Mouse (Mus musculus): ENCODE measurements around the gene Erc2.

The Erc2 gene

GRCm38 (mm10) chr14:28099084-28099483, 476.9 kb downstream of the Erc2 start:
- Histone ChIP-seq H3K36me3 (ENCODE audit: control insufficient read depth, insufficient read depth, low read length, poor library complexity, severe bottlenecking) (no peaks in the 10 kb centered on the region), H3K27me3 (ENCODE audit: control insufficient read depth, insufficient read depth, low read length, poor library complexity, severe bottlenecking) (no peaks in the 10 kb centered on the region; the same call in 1 of the 2 replicates)
- no peak for DNase-seq (ENCODE audit: low read depth, low spot score)

DNA sequence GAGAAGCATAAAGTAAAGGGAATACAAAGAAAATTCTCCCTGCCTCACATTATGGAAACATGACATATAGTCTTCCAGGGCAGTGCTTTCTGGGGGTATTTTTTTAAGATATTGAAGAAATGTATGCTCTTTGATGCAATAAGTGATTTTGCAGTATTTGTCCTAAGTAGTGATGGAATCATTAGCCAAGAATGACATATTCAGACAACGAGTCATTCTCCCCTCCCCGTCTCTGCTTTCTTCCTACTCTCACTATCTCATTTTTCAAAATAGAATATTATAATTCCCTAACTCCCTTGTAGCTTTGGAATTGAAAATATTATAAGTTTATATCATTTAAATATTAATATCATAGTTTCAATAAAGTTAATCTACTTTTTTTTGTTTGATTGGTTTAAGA, 490.9 kb downstream of the Erc2 start:
- no peak for DNase-seq (ENCODE audit: low read depth, low spot score)
- Histone ChIP-seq H3K36me3 (ENCODE audit: control insufficient read depth, insufficient read depth, low read length, poor library complexity, severe bottlenecking) (no peaks in the 10 kb centered on the region), H3K27me3 (ENCODE audit: control insufficient read depth, insufficient read depth, low read length, poor library complexity, severe bottlenecking) (no peaks in the 10 kb centered on the region)

DNA sequence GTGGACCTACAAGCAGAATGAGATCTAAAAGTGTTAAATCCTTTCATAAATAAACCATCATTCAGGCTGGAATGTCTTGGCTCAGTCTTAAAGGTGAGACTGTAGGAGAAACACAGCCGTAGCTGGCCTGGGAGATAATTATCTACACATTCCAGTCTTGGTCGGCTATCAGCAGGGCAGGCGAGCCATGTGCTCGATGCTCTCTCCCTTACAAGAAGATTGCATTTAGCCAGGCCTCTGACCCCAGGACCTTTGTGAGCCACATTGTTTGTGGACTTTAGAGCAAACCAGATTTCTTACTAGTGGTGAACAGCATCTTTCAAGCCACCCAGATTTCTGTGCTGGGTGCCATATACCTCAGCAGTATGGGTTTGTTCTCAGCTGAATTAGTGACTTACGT, 498.6 kb downstream of the Erc2 start:
- no peak for DNase-seq (ENCODE audit: low read depth, low spot score)
- no peaks in the 10 kb centered on the region for H3K36me3 ChIP-seq (ENCODE audit: control insufficient read depth, insufficient read depth, low read length, poor library complexity, severe bottlenecking)
- H3K27me3 ChIP-seq (ENCODE audit: control insufficient read depth, insufficient read depth, low read length, poor library complexity, severe bottlenecking) = no peaks in the 10 kb centered on the region

DNA sequence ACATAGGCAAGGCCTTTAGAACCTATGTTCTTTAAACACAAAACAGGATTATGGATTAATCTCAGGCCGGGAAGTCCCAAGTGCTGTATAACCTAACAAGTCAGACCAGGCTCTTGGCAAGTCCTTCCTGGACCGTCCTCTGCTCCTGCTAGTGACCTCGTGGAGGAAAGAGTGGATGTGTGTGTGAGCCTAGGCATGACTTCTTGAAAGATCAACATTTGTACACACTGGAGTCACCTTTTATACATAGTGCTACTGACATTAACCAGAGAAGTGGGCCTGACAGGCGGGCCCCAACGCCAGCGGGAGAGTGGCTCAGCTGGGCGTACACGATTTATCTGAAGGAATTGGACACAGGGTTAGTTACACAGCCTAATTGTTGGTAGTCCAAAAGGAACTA, 504.6 kb downstream of the Erc2 start:
- Histone ChIP-seq H3K27me3 (ENCODE audit: control insufficient read depth, insufficient read depth, low read length, poor library complexity, severe bottlenecking) (no peaks in the 10 kb centered on the region), H3K36me3 (ENCODE audit: control insufficient read depth, insufficient read depth, low read length, poor library complexity, severe bottlenecking) (no peaks in the 10 kb centered on the region)
- DNase-seq (ENCODE audit: low read depth, low spot score) = no peak

GRCm38 (mm10) chr14:28128999-28129398, 506.8 kb downstream of the Erc2 start:
- Histone ChIP-seq H3K36me3 (ENCODE audit: control insufficient read depth, insufficient read depth, low read length, poor library complexity, severe bottlenecking) (no peaks in the 10 kb centered on the region), H3K27me3 (ENCODE audit: control insufficient read depth, insufficient read depth, low read length, poor library complexity, severe bottlenecking) (no peaks in the 10 kb centered on the region)
- no peak for DNase-seq (ENCODE audit: low read depth, low spot score)

DNA sequence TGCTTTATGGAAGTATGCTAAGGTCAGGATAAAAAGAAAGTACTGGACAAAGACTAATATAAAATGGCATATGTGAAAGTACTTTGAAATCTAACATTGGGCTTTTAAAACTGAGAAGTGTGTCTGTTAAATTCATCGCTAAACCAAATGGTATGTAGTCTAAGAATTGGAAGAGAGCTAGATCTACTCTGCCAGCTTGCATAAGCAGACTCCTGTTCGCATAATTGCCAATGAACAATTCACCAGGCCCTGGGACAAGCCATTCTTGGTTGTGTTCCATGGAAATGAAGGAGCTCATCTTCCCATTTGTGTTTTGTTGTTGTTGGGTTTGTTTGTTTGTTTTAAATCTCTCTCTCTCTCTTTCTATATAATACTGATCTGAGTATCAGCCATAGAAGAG, 521.8 kb downstream of the Erc2 start:
- no peak for DNase-seq (ENCODE audit: low read depth, low spot score)
- H3K36me3 ChIP-seq (ENCODE audit: control insufficient read depth, insufficient read depth, low read length, poor library complexity, severe bottlenecking) = no peaks in the 10 kb centered on the region
- no peaks in the 10 kb centered on the region; the same call in 1 of the 2 replicates for H3K27me3 ChIP-seq (ENCODE audit: control insufficient read depth, insufficient read depth, low read length, poor library complexity, severe bottlenecking)

- H3K27me3 ChIP-seq (ENCODE audit: control insufficient read depth, insufficient read depth, low read length, poor library complexity, severe bottlenecking) = no peaks in the 10 kb centered on the region; the same call in 1 of the 2 replicates
- H3K36me3 ChIP-seq (ENCODE audit: control insufficient read depth, insufficient read depth, low read length, poor library complexity, severe bottlenecking) = no peaks in the 10 kb centered on the region
- no peak for DNase-seq (ENCODE audit: low read depth, low spot score)
These were observed 525.0 kb downstream of the Erc2 start for GRCm38 (mm10) chr14:28147201-28147600.

DNA sequence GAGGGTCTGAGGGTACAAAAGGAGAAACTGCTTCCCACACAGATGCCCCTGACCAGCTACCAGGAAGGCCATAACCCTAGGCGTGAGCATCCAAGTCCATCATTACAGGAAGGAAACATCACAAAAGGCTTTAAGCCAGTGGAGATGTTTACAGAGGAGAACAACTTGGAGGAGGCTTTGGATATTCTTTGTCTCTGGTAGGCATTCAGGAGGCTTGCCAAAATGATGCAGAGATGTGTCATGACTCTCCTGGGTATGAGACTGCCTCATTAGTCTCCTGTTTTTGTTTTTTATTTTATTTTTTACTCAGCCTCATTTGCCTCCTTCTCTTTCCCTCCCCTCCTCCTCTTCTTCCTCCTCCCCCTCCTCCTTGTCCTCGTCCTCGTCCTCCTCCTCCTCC, 528.7 kb downstream of the Erc2 start:
- no peak for DNase-seq (ENCODE audit: low read depth, low spot score)
- Histone ChIP-seq H3K27me3 (ENCODE audit: control insufficient read depth, insufficient read depth, low read length, poor library complexity, severe bottlenecking) (no peaks in the 10 kb centered on the region), H3K36me3 (ENCODE audit: control insufficient read depth, insufficient read depth, low read length, poor library complexity, severe bottlenecking) (no peaks in the 10 kb centered on the region)

DNA sequence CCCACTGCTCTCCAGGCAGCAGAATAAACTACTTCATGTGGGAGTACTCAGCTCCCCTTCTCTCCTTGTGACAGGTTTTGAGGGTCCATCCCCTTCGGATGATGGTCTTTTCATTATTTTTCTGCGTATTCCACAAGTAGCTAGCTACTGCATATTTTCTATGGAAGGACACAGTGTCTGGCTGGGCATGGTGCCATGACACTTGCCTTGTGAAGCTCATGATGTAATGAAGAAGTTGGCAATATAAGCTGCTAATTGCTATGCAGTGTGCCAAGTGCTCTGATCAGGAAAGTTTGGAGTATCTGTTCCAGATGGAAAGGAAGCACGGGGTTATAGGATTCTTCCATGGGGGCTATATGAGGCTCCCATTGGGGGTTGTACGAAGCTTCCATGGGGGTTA, 533.5 kb downstream of the Erc2 start:
- DNase-seq (ENCODE audit: low read depth, low spot score) = no peak
- Histone ChIP-seq H3K36me3 (ENCODE audit: control insufficient read depth, insufficient read depth, low read length, poor library complexity, severe bottlenecking) (no peaks in the 10 kb centered on the region), H3K27me3 (ENCODE audit: control insufficient read depth, insufficient read depth, low read length, poor library complexity, severe bottlenecking) (no peaks in the 10 kb centered on the region)

- DNase-seq (ENCODE audit: low read depth, low spot score) = no peak
- Histone ChIP-seq H3K27me3 (ENCODE audit: control insufficient read depth, insufficient read depth, low read length, poor library complexity, severe bottlenecking) (no peaks in the 10 kb centered on the region), H3K36me3 (ENCODE audit: control insufficient read depth, insufficient read depth, low read length, poor library complexity, severe bottlenecking) (no peaks in the 10 kb centered on the region)
These were observed 538.6 kb downstream of the Erc2 start for GRCm38 (mm10) chr14:28160852-28161251.

DNA sequence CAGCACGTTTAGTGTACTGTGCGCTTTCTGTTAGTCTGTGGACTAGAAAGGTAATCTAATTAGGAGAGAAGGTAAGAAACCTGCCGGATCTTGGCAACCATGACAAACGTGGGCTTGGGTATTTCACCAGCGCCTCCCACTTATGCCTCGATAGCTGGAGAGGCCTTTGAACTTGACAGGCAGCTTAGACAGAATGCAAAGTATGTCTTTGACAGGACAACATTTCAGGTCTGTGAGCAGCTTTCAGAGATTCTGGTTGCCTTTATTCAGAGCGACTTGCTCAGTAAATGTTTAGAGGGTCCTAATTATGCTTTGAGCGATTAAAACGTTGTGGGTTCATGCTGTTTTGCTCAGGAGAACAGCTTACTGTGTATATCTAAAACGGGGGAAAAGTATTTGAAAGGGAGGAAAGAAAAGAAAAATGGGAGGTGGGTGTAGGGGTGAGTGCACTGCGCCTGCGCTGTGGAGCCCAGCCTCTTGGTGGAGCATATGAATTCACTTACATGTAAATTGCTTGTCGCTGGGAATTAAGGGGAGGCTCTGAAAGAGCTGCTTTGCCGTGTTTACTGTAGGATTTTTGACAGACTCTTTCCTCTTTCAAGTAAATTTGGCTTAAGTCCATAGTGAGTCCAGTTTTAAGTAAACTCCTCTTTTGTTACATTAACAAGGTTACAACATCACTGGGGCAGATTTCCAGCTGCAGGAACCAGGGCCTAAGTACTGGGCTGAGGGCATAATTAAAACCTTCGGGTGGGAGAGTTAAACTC, 542.6 kb downstream of the Erc2 start:
- DNase-seq (ENCODE audit: low read depth, low spot score) = no peak
- Histone ChIP-seq H3K36me3 (ENCODE audit: control insufficient read depth, insufficient read depth, low read length, poor library complexity, severe bottlenecking) (no peaks in the 10 kb centered on the region), H3K27me3 (ENCODE audit: control insufficient read depth, insufficient read depth, low read length, poor library complexity, severe bottlenecking) (no peaks in the 10 kb centered on the region)

GRCm38 (mm10) chr14:28165621-28166211, 543.5 kb downstream of the Erc2 start:
- Histone ChIP-seq H3K27me3 (ENCODE audit: control insufficient read depth, insufficient read depth, low read length, poor library complexity, severe bottlenecking) (no peaks in the 10 kb centered on the region), H3K36me3 (ENCODE audit: control insufficient read depth, insufficient read depth, low read length, poor library complexity, severe bottlenecking) (no peaks in the 10 kb centered on the region)
- no peak for DNase-seq (ENCODE audit: low read depth, low spot score)

GRCm38 (mm10) chr14:28170711-28171110, 548.5 kb downstream of the Erc2 start:
- no peak for DNase-seq (ENCODE audit: low read depth, low spot score)
- Histone ChIP-seq H3K36me3 (ENCODE audit: control insufficient read depth, insufficient read depth, low read length, poor library complexity, severe bottlenecking) (no peaks in the 10 kb centered on the region), H3K27me3 (ENCODE audit: control insufficient read depth, insufficient read depth, low read length, poor library complexity, severe bottlenecking) (no peaks in the 10 kb centered on the region)

GRCm38 (mm10) chr14:28171364-28171763, 549.1 kb downstream of the Erc2 start:
- no peak for DNase-seq (ENCODE audit: low read depth, low spot score)
- Histone ChIP-seq H3K27me3 (ENCODE audit: control insufficient read depth, insufficient read depth, low read length, poor library complexity, severe bottlenecking) (no peaks in the 10 kb centered on the region), H3K36me3 (ENCODE audit: control insufficient read depth, insufficient read depth, low read length, poor library complexity, severe bottlenecking) (no peaks in the 10 kb centered on the region)

DNA sequence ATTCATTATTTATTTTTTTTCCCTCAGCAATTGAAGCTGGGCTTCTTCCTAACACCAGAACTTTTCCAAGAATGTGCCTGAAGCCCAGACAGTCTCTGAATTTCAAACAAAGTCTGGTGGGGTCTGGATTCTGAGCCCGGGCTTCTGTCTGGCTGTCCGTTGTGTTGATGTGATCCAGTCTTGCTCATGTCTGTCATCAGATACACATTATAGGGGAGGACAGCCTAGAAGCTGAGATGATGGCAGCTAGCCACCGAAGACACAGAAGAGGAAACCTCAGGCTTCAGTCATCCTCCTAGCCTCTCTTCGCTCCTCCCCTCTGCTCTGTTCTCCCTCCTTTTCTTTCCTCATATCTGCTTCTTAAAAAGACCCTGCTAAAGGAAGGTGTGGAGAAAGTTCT, 551.5 kb downstream of the Erc2 start:
- no peaks in the 10 kb centered on the region for H3K27me3 ChIP-seq (ENCODE audit: control insufficient read depth, insufficient read depth, low read length, poor library complexity, severe bottlenecking)
- DNase-seq (ENCODE audit: low read depth, low spot score) = no peak
- H3K36me3 ChIP-seq (ENCODE audit: control insufficient read depth, insufficient read depth, low read length, poor library complexity, severe bottlenecking) = no peaks in the 10 kb centered on the region

All from splenic B cell, adult 2 months (primary cell).